Mouse (Mus musculus) left cerebral cortex, postnatal 36 days (tissue): ENCODE measurements at regions not wholly inside any gene's neighbourhood (a gene's known extent, or its start where the extent isn't known, plus 50 kb on each side); places are given as distances from the start of the nearest gene placed in this dataset.

Experiments
- DNase-seq, 2 experiments: peaks; one replicate each; pipeline ENCODE4 v3.0.0; 2021 to 2022; ENCODE audit warnings: low spot score in 2 of 2, mixed read lengths in 1 of 2
- intact Hi-C: fragments of 180-260 bp; cut with DNase I; formaldehyde crosslinking; loops from one replicate; pipeline ENCODE4 v1.15.1; 2025

DNA sequence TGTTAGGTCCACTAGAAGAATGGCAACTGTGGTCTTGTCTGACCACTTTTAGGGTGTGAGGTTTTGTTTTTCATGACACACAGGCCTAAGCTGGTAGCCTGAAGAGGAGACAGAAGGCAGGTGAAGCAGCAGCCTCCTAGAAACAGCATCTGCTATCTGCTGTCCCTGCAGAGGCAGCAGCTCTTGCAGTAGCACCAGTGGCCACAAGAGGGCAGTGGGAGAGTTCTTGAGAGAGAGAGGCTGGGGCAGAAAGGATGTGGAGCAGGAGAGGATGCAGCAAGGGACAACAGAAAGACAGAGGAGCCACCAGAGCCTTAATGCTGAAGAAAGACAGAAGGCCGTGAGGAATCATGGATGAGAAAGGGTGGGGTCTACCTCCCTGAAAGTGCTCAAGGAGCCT, 88.1 kb upstream of the Usp51 start:
- peak; percentile 51 to 64 for DNase-seq
- intact Hi-C loops, result loop anchor here (10.0 kb wide), 1 partner anchor 447 kb away; no protein-coding TSS in a partner anchor

DNA sequence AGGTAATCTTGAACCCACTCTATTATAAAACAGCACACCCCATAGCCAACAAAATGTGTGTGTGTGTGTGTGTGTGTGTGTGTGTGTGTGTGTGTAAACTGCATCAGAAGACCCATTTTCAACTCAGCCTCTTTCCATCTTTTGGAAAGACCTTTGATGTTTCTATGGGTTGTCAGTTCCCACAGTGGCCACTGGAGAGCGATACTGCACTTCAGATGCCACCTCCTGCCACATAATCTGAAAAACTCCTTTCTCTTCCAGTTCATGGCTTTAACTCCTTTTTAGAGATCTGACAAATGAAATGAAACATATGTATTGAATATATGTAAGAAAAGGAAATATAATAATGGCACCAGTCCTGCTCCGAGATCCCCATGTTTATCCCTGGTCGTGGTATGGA, 79.3 kb upstream of the Usp51 start:
- intact Hi-C loops, result loop anchor here (5.0 kb wide), 2 partner anchors 80 to 215 kb away; partner anchors contain the start of gene Usp51
- DNase-seq, result peak in 1 of 2 experiments; percentile 7

DNA sequence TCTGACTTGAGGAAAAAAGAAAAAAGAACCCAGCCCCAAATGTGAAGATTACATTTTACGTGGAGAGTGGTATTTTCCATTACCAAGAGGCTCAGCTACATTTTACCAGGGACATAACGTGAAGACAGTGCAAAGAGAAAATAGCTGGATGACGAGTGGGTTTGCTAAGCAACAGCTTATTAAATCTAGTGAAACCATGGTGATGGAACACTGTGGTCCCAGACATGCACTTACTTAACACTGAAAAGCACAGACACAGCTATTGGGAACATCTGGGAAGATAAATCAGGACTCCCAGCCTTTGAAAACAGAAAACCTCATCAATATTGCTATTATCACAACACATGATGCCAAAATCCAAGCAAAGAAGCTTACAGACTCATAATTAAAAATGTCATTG, 60.1 kb upstream of the Usp51 start:
- intact Hi-C loops, result no loop called here
- DNase-seq, result peak in 1 of 2 experiments; percentile 3
